Mouse (Mus musculus) spleen, adult 2 months (tissue): ENCODE measurements around the gene Tsc22d1.

ENCODE experiments used
- CTCF ChIP-seq: fragments of 200-500 bp; IDR thresholded peaks from 2 replicates; pipeline ENCODE4 v1.5.1; 2011; ENCODE audit warnings: mild to moderate bottlenecking, inconsistent platforms; ENCODE audit not compliant: insufficient read depth, insufficient read length, insufficient replicate concordance; ENCODE audit errors: extremely low read depth
- POLR2A ChIP-seq: fragments of 200-500 bp; IDR thresholded peaks from 2 replicates; pipeline ENCODE4 v1.6.1; 2011; ENCODE audit warnings: low read depth, low read length, inconsistent platforms

DNA sequence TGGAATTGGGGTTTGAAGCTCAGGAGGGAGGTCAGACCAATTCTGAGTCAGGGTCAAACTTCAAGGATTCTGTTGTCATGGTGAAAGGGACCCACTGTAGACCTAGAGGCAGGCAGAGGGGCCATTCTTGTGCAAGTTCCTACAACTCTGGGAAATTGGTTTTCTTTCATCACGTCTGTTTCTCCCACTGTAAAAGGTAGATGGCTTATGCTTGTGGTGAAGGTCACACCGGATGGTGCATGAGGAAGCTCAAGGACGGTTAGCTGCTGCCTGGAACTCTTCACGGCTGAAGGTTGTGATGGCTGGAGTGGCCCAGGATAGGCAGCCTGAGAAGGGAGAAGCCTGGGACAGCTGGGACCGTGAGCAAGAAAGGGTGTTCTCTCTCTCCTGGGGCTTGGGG lies 103.5 kb downstream of the Tsc22d1 start:
- TF ChIP-seq POLR2A (no peak), CTCF (no peak)
